Mouse (Mus musculus): Measurements from ENCODE around the gene Olfr872.
"Not testable (repeated sequence)": the region's sequence is repeated elsewhere in the genome, so short reads cannot be mapped to it uniquely, and the experiment has no call there.

Olfr872 gene

DNA sequence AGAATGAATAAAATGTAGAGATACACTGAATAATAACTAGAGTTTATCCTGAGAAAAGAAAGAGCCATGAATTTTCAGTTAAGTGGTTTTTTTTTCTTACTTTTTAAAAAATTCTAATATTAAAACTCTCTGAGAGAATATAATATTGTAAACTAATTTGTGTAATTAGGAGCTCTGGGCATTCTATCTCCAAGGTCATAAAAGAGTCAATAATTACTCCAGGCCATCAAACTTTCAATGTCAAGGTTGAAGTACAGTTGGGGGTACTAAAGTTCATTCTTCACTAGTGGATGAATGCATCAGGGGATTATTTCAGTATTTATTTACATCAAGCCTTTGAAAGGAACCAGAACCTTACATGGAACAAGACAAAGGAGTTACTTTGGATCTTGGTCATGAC is at the start of gene Olfr872:
TSS of gene Olfr872 (plus strand) at position 301 of the 400 bp plus-strand sequence.
- no peak for DNase-seq (ENCODE audit: low read depth)

DNA sequence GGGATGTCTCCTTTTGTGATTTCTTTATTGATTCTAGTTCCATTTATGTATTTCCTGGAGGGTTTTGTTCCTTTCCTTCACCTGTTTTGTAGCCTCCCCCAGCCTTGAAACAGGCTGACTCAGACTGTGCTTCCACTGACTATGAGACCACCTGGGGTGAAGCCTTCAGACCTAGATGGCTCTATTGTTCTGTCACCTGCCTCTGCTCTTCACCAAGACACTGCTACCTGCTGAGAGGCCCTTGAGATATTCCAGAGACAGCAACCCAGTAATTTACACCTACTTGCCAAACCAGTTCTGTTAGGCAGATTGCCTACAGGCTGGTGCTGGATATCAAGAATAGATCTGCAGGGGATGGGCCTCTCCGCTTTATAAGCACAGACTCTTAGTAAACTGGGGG is 34.8 kb upstream of the Olfr872 start:
- no peak for DNase-seq (ENCODE audit: low read depth)

DNA sequence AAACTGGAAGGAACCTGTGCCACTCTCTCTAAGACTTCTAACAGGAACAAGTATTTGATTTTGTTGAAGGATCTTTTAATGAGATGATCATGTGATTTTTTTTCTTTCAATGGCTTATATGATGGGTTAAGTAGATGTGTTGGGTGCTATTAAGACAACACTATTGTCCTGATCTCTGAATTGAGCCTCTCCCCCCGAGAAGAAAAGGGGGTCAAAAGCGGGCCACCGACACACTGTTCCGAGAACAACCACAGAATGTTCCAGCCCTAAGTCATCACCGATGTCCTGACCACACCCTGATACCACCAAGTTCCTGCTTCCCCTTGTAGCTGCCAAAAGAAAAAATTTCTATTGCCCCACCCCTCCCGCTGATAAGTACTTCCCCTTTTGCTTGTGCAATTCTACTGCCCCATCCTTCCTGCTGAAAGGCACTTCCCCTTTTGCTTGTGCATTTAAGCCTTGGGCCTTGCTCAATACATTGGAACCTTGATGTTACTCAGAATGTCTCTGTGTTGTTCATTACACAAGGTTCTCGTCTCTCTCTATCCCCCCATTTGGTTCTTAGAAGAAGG is 33.4 kb upstream of the Olfr872 start:
- DNase-seq (ENCODE audit: low read depth): not testable (repeated sequence)

DNA sequence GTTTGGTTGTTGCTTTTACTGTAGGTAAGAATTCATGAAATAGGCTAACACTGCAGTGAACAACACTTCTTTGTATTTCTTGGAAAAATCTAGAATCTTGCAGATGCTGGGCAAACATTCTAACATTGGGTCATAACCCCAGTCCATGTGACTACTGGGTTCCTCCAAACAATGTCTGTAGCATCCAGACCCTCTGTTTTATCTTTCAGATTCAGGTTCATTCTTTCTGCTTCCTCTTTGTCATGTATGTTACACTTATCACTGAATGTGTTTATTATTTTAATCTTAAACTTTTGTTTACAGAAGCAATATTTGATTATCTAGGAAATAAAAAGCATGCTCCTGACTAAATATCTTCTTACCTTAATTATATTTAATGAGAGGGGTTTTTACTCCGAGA is 26.1 kb upstream of the Olfr872 start:
- no peak for DNase-seq (ENCODE audit: low read depth)

DNA sequence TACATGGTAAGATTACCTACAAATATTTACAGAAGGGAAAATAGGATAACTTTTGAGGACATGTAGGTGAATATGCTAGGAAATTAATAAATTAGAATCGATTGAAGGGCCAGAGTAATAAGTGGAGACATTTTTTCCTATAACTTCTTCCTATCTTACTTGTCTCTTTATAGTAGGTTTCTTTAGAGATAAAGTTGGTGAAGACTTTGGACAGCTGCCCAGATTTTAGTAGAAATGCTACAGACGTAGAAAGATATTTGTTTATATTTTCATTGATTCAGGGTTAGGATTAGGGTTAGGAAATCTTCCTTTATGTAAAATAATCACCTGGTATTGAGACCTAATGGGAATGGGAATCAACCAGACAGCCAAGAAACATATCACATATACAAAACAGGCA is 25.4 kb upstream of the Olfr872 start:
- no peak for DNase-seq (ENCODE audit: low read depth)

DNA sequence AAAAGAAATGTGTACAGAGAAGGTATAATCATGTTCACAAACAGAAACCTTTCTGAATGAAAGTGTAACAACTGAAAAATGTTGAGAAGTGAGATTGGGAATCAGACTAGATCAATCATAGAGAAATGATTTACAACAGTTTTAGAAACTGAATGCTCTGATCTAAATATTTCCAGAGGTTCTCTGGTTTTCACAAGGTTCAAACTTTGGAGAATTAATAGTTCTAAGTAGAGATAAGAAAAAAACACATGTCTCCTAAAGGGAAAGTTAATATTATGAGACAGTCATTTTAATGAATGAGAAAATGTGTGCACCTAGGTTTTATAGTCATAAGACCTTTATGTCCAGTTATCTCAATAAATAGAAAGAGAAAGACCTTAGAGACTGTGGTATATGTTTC is 25.0 kb upstream of the Olfr872 start, which contains the start of gene Olfr871:
TSS of gene Olfr871 (plus strand) at position 301 of the 400 bp plus-strand sequence.
- DNase-seq (ENCODE audit: low read depth): no peak

DNA sequence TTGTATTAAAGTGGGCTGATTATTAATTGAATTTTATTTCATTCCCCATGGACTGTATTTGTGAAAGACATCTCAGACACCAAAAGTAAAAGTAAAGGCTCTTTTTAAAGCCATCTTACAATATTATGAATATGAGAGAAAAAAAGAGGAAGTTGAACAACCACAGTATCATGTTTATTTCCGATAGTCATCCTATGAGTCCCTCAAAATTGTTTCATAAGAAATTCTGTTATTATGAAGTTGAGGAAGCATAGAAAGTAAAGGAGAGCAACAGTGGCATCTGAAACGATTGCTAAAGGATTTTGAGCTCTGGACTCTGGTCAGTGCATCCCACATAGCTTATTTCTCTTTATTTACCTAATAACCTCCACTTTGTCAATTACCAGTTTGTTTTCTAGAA is 459 bp downstream of the Olfr872 start:
- no peak for DNase-seq (ENCODE audit: low read depth)

DNA sequence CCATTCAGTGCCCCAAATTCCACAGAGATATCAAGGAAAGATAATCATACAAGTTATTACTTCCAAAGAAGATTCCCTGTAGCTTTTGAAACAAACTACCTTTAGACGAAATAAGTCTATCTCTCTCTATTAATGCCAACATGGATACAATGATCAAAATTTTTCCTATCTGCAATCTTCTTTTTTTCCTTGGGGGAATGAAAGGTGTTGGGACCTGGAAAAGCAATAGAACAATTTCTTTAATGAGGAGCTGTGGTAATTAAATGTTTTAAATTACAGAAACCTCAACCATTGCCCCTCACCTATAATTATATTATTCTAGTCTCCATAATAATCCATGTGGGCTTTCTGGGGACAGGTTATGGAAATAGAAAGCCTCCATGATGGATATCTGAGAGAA is 45.1 kb downstream of the Olfr872 start, which contains the start of gene Olfr39:
TSS of gene Olfr39 (plus strand) at position 301 of the 400 bp plus-strand sequence.
- DNase-seq (ENCODE audit: low read depth): no peak

DNA sequence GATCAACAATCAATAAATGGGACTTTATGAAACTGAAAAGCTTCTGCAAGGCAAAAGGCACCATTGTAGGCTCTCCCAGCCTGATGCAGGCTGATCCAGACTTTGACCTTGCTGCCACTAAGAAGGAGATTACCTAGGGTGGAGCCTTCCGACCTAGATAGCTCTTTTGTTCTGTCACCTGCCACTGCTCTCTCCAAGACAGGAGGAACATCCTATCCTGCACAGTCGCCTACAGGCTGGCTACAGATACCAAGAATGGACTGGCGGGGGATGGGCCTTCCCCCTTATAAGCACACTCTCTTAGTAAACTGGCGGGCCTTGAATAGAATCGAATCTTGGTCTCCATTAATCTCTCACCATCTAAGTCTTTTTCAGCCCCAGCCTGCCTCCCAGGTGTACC is 58.6 kb downstream of the Olfr872 start:
- DNase-seq (ENCODE audit: low read depth): not testable (repeated sequence)

DNA sequence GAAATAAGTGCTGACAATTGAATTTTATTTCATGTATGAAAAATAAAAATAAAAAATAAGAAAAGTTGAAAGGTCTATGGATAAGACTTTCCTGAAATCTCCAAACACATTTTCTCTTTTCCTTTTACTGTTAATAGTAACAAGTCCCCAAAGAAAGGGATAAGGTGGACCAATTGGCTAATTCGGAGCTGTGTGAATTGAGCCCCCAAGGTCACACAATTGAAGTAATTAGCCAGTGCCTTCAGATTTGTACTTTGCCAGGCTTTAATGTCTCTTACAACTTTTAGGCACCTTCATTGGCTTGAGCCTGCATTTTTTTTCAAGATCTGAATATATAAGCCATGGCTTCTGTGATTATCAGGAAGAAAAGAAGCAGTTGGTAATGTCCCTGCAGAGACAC is 61.3 kb downstream of the Olfr872 start, which contains the start of gene Olfr873:
TSS of gene Olfr873 (plus strand) at position 301 of the 400 bp plus-strand sequence.
- DNase-seq (ENCODE audit: low read depth): no peak
